In the genomic region with DNA sequence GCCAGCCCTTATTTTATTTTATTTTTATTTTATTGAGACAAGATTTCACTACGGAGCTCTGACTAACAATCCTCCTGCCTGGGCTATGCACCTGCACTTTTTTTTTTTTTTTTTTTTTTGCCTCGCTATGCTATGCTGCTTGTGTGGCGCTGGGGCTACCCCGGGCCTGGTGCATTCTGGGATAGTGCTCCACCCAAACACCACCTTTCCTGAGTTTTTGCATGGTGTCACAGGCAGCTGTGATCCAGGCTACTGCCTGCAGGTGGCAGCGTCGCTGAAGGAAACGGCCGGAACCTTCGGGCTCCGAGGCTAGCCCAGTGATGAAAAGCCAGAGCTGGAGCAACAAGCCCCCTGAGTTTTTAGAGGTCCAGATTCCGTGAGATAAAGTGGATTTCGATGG, we compare ENCODE assay signal across 8 mouse cellular contexts. TPM values are rescaled to one million over a fixed set of nuclear protein-coding genes. Genes with fewer than 3 reads are reported as not detected.
DNase-seq lines count a peak whose midpoint lies in the region; ATAC-seq and TF ChIP-seq lines count a peak whose summit lies in the region.
"Had no signal": no experiment of that assay in that cellular context is flagged by ENCODE, and none has a peak within 500 bp of the region (broad histone marks: within the 10 kb centered on the region; RNA-seq: fewer than 3 reads in every experiment).

No protein-coding gene starts in this region.

- intact Hi-C loops in left cerebral cortex, adult 2 months (cut with DNase I): loop anchor here (1.0 to 5.0 kb wide), 2 partner anchors 84 to 171 kb away; a partner anchor contains a TSS

- no peak for TF ChIP-seq EP300 in stomach, postnatal 0 days (optimal IDR thresholded peaks at IDR 0.05)

- H3K27ac ChIP-seq in left cerebral cortex, adult 2 months: no peak overlapping the region
- H3K27ac ChIP-seq in lung, embryonic 16.5 days (ENCODE audit: low read length): no peak overlapping the region
- no peak overlapping the region for H3K27ac ChIP-seq in stomach, postnatal 0 days (replicated peaks)
- H3K27ac ChIP-seq: hindbrain, embryonic 15.5 days had no signal

- peak; percentile 64 to 77 for DNase-seq in left cerebral cortex, adult 2 months (ENCODE audit: extremely low spot score in 1 of 2, low spot score in 2 of 2)
- no peak for DNase-seq in left cerebral cortex, adult 11 months (ENCODE audit: low spot score)
- DNase-seq in MEL-GATA-1-ER (ENCODE audit: extremely low read depth, low read depth): peak; percentile 72
- peak; percentile 69 for DNase-seq in c-Kit-positive CD71-positive TER-119-positive erythroid progenitor cells, embryonic 14.5 days (ENCODE audit: low spot score)
- DNase-seq in stomach, postnatal 0 days (ENCODE audit: low spot score): peak; percentile 77

- TF ChIP-seq CTCF in left cerebral cortex, adult 2 months (IDR thresholded peaks at IDR 0.05): peak; percentile 73
- TF ChIP-seq CTCF in stomach, postnatal 0 days (IDR thresholded peaks at IDR 0.05; ENCODE audit: low read depth): peak; percentile 79

- WGBS in lung, embryonic 16.5 days: 7% methylated on average over 12 of the region's 12 CpGs
- WGBS in stomach, postnatal 0 days: 9% methylated on average over 12 of the region's 12 CpGs

- H3K4me3 ChIP-seq in left cerebral cortex, adult 2 months: no peak overlapping the region
- H3K4me3 ChIP-seq in lung, embryonic 16.5 days (ENCODE audit: low read length): no peak overlapping the region
- no peak overlapping the region for H3K4me3 ChIP-seq in stomach, postnatal 0 days (ENCODE audit: low read depth, low read length)
- H3K4me3 ChIP-seq: hindbrain, embryonic 15.5 days had no signal

- H3K36me3 ChIP-seq in lung, embryonic 16.5 days (ENCODE audit: control insufficient read depth, insufficient read depth, low read length): no peaks in the 10 kb centered on the region
- no peaks in the 10 kb centered on the region for H3K36me3 ChIP-seq in stomach, postnatal 0 days (ENCODE audit: control insufficient read depth, insufficient read depth, low read length)
- H3K36me3 ChIP-seq: hindbrain, embryonic 15.5 days had no signal

- no peaks in the 10 kb centered on the region for H3K9me3 ChIP-seq in lung, embryonic 16.5 days (ENCODE audit: control insufficient read depth, low read length)
- no peaks in the 10 kb centered on the region for H3K9me3 ChIP-seq in stomach, postnatal 0 days (ENCODE audit: control insufficient read depth, low read length)
- H3K9me3 ChIP-seq: hindbrain, embryonic 15.5 days had no signal

- H3K27me3 ChIP-seq in lung, embryonic 16.5 days (ENCODE audit: control insufficient read depth, insufficient read depth, low read depth, low read length): peaks cover 19% of the 10 kb centered on the region
- no peaks in the 10 kb centered on the region for H3K27me3 ChIP-seq in stomach, postnatal 0 days (ENCODE audit: control insufficient read depth, insufficient read depth, low read length)

- H3K4me1 ChIP-seq in lung, embryonic 16.5 days (replicated peaks; ENCODE audit: control insufficient read depth, insufficient read depth, low read length): peaks cover 2% of the 10 kb centered on the region
- no peaks in the 10 kb centered on the region; the same call in 1 of the 2 replicates for H3K4me1 ChIP-seq in stomach, postnatal 0 days (replicated peaks; ENCODE audit: control insufficient read depth, insufficient read depth)

- ATAC-seq in hematopoietic stem cell, adult 5-6 weeks (replicated peaks in 1 of 2; ENCODE audit: insufficient read depth in 1 of 2, low FRiP score in 2 of 2, low TSS enrichment in 1 of 2, low read depth in 1 of 2, poor library complexity in 2 of 2, severe bottlenecking in 2 of 2): peak; percentile 34 to 55; a peak in 3 of 4 replicates
- ATAC-seq in lung, embryonic 16.5 days (ENCODE audit: low read depth): peak; percentile 43
- ATAC-seq in stomach, postnatal 0 days (ENCODE audit: low FRiP score, low TSS enrichment): peak; percentile 51; the same call in 1 of the 2 replicates

- no peak overlapping the region for H3K4me2 ChIP-seq in lung, embryonic 16.5 days (ENCODE audit: low read depth, low read length)
- H3K4me2 ChIP-seq in stomach, postnatal 0 days (replicated peaks; ENCODE audit: low read depth): no peak overlapping the region

- no peak overlapping the region for H3K9ac ChIP-seq in lung, embryonic 16.5 days (ENCODE audit: low read length)
- no peak overlapping the region for H3K9ac ChIP-seq in stomach, postnatal 0 days (ENCODE audit: low read length)
- H3K9ac ChIP-seq: hindbrain, embryonic 15.5 days had no signal

RNA-seq across cellular contexts. Expression of a gene that starts 16.0 kb away (rescaled TPM):
- total RNA-seq in left cerebral cortex, adult 2 months (2021): 100 to 1,000 TPM in 1 of 2 experiments, 10 to 100 TPM in 1; 66.6 to 111 TPM
- 0.50 and 0.75 TPM in 2 replicates for total RNA-seq in hematopoietic stem cell, adult 5-6 weeks (2017)
- polyA plus RNA-seq in lung, embryonic 16.5 days (2015; fragmentation: Nextera tagmentation; extraction: Ambion mirVana): 5.1 and 5.7 TPM in 2 replicates
- polyA plus RNA-seq in stomach, postnatal 0 days (2015; fragmentation: Nextera tagmentation; extraction: Ambion mirVana): 1.3 and 1.8 TPM in 2 replicates

RNA-seq across cellular contexts. Expression of a gene that starts 26.7 kb away (rescaled TPM):
- total RNA-seq in left cerebral cortex, adult 2 months (2021): 100 to 1,000 TPM; 100 to 116 TPM
- total RNA-seq in hematopoietic stem cell, adult 5-6 weeks (2017): not detected in 2 replicates
- 0.11 and 0.72 TPM in 2 replicates for polyA plus RNA-seq in lung, embryonic 16.5 days (2015; fragmentation: Nextera tagmentation; extraction: Ambion mirVana)
- 0.40 and 0.42 TPM in 2 replicates for polyA plus RNA-seq in stomach, postnatal 0 days (2015; fragmentation: Nextera tagmentation; extraction: Ambion mirVana)

RNA-seq across cellular contexts. Expression of a gene that starts 38.4 kb away (rescaled TPM):
- total RNA-seq in left cerebral cortex, adult 2 months (2021): 10 to 100 TPM; 61.3 to 62.5 TPM
- total RNA-seq in hematopoietic stem cell, adult 5-6 weeks (2017): 6.9 and 7.2 TPM in 2 replicates
- polyA plus RNA-seq in lung, embryonic 16.5 days (2015; fragmentation: Nextera tagmentation; extraction: Ambion mirVana): 19.4 and 20.8 TPM in 2 replicates
- polyA plus RNA-seq in stomach, postnatal 0 days (2015; fragmentation: Nextera tagmentation; extraction: Ambion mirVana): 11.0 and 11.1 TPM in 2 replicates

Comparison
In these comparisons a context has a peak if more than half of its experiments do, and no peak if none do; other contexts are left out.
1. RNA of a gene that starts 16.0 kb away (total RNA-seq): 66.6 to 111 TPM in left cerebral cortex, adult 2 months; 0.50 to 0.75 TPM in hematopoietic stem cell, adult 5-6 weeks; every median in the first group is over 10 times any median in the second.
2. RNA of a gene that starts 26.7 kb away (total RNA-seq): 100 to 116 TPM in left cerebral cortex, adult 2 months; not detected in hematopoietic stem cell, adult 5-6 weeks; every median in the first group is over 100 times any median in the second.
3. Peak in every context shown above with its lines, with median percentiles within 50 percentile points of each other: ATAC-seq.